Mouse (Mus musculus) embryonic facial prominence, embryonic 12.5 days (tissue): Measurements from ENCODE around the gene Gm20517. TPM values are rescaled to one million over a fixed set of nuclear protein-coding genes. Genes with fewer than 3 reads are reported as not detected.
A peak's percentile ranks its signal among the peaks of the same experiment; 100 is the strongest.

ENCODE experiments used
- ATAC-seq: fragments of 200-750 bp; cut with Nextera tagmentation; 2 replicates; pipeline ENCODE4 v1.8.0; 2017; ENCODE audit not compliant: insufficient number of reproducible peaks, insufficient read depth, low FRiP score, low TSS enrichment
- H3K27ac ChIP-seq: fragments of 300-500 bp; sonication (generic); 2 replicates; pipeline ENCODE4 v1.5.1; 2016; ENCODE audit warnings: mild to moderate bottlenecking
- H3K27me3 ChIP-seq: fragments of 300-500 bp; sonication (generic); 2 replicates; pipeline ENCODE4 v1.6.1; 2016; ENCODE audit warnings: mild to moderate bottlenecking, moderate library complexity
- H3K36me3 ChIP-seq: fragments of 300-500 bp; sonication (generic); 2 replicates; pipeline ENCODE4 v1.6.1; 2016; ENCODE audit warnings: mild to moderate bottlenecking
- H3K4me1 ChIP-seq: fragments of 300-500 bp; sonication (generic); 2 replicates; pipeline ENCODE4 v1.6.1; 2016
- H3K4me2 ChIP-seq: fragments of 300-500 bp; sonication (generic); replicated peaks from 2 replicates; pipeline ENCODE4 v1.6.1; 2016; ENCODE audit warnings: mild to moderate bottlenecking, moderate library complexity
- H3K4me3 ChIP-seq: fragments of 300-500 bp; sonication (generic); 2 replicates; pipeline ENCODE4 v1.5.1; 2016; ENCODE audit warnings: mild to moderate bottlenecking
- H3K9ac ChIP-seq: fragments of 300-500 bp; sonication (generic); 2 replicates; pipeline ENCODE4 v1.6.1; 2016; ENCODE audit warnings: mild to moderate bottlenecking, moderate library complexity
- H3K9me3 ChIP-seq: fragments of 300-500 bp; sonication (generic); 2 replicates; pipeline ENCODE4 v1.6.1; 2016; ENCODE audit warnings: mild to moderate bottlenecking, moderate library complexity
- WGBS: fragments of 180-500 bp; shearing (Covaris S2); methylation state at CpG from one replicate; pipeline ENCODE4 v1.1.7; 2016; 5-methylcytosine and 5-hydroxymethylcytosine counted together
- polyA plus RNA-seq: library from polyadenylated mRNA; unstranded; fragments of >200 nt; fragmentation: Nextera tagmentation; extraction: Ambion mirVana; gene quantifications from 2 replicates; pipeline ENCODE4 v1.2.1, GENCODE M21; 2016

Gm20517 gene
- 1.6 and 2.2 TPM in 2 replicates for polyA plus RNA-seq

DNA sequence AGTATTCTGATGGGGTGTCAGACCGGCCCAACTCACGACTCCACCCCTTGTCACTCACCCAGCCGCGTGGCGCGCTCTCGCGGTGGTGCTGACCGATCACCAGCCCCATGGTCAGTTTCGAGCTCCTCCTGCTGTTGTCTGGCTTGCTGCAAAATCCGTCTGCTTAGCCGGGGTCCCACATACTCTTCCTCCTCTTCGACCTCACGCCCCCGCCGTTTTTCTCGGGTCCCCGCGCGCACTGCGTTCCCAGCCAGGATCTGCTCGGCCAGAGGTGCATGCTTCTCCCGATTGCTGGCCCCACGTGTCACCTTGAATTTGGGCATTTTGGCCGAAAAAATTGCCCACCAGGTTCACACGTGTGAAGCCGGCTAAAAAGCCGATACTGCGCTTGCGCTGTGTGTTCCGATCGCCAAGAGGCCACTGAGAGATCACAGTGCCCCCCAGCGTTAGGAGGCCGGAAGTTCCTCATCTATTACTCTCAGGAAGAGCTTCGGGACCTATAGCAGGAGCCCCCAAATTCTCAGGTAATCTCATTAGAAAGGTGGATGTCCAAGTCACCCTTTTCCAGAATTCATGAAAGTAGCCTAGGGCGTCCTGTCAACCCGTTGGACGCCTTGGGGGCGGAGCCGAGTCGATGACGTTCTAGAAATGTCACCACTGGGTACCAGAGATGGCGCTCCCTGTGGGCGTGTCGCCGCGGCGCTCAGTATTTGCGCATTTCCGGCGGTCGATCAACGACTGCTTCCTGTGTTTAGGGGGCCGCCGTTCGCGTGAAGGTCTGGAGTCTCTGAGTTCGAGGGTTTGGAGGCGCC lies at the start of gene Gm20517, which contains the start of the genes Bysl and Med20:
TSS of gene Gm20517 (plus strand) at position 741 of the 812 bp plus-strand sequence.
TSS of gene Bysl (minus strand) at position 644 of the 812 bp plus-strand sequence.
TSS of gene Med20 (plus strand) at position 734 of the 812 bp plus-strand sequence.
- H3K4me3 ChIP-seq, result peak within 1 kb of the TSS; percentile 78
- peak; percentile 90 for ATAC-seq
- peak within 1 kb of the TSS; percentile 55; the same call in 1 of the 2 replicates for H3K27ac ChIP-seq
- H3K27me3 ChIP-seq, result no peaks in the 10 kb centered on the region
- H3K9ac ChIP-seq, result peak within 1 kb of the TSS; percentile 74
- peaks cover 21% of the 10 kb centered on the region for H3K4me1 ChIP-seq
- peaks cover 36% of the 10 kb centered on the region for H3K36me3 ChIP-seq
- WGBS, result under 1% methylated on average over 59 of the region's 59 CpGs
- peak within 1 kb of the TSS; percentile 65 for H3K4me2 ChIP-seq
- no peaks in the 10 kb centered on the region for H3K9me3 ChIP-seq

DNA sequence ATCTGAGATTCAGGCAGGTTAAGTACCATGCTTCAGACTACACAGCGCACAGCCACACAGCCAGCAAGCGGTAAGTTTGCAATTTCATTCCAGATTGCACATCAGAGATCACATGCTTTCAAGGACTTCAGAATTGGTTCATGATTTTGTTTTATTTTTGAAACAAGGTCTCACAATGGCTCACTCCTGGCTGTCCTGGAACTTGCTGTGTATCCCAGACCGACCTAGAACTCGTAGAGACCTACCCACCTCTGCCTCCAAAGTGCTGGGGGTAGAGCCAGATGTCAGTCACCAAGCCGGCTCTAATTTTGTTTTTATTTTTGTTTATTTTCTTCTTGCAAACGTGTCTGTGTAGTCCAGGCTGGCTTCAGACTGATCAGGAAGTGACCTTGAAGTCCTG lies 48.5 kb upstream of the Gm20517 start:
- no peak overlapping the region for H3K4me2 ChIP-seq
- no peak overlapping the region for H3K27ac ChIP-seq
- H3K9me3 ChIP-seq, result no peaks in the 10 kb centered on the region
- H3K9ac ChIP-seq, result no peak overlapping the region
- no peaks in the 10 kb centered on the region for H3K27me3 ChIP-seq
- H3K4me3 ChIP-seq, result no peak overlapping the region
- 78% methylated on average over 6 of the region's 6 CpGs for WGBS
- no peaks in the 10 kb centered on the region for H3K36me3 ChIP-seq
- H3K4me1 ChIP-seq, result peaks cover 9% of the 10 kb centered on the region; the same call in 1 of the 2 replicates
- ATAC-seq, result no peak

DNA sequence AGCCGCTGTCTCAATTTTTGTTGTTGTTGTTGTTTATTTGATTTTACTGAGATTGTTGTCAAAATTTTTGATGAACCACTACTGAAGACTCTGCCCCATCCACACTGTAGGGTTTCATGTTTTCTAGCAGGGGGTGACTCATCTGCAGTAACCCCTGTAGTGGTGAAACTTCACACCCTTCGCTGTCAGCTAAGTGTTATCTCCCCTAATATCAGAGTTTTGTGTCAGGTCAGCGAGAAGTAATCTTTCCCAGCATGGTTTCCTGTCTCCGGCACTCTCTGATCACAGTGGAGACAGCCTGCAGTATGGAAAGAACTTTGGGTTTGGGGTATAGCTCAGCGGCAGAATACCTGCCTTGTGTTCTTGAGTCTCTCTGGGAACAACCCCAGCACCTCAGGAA lies 46.8 kb upstream of the Gm20517 start:
- H3K27me3 ChIP-seq, result no peaks in the 10 kb centered on the region
- H3K4me3 ChIP-seq, result no peak overlapping the region
- H3K9ac ChIP-seq, result no peak overlapping the region
- WGBS, result 82% methylated on average over 5 of the region's 5 CpGs
- ATAC-seq, result no peak
- no peak overlapping the region for H3K27ac ChIP-seq
- no peaks in the 10 kb centered on the region for H3K36me3 ChIP-seq
- H3K4me1 ChIP-seq, result peaks cover 3% of the 10 kb centered on the region; the same call in 1 of the 2 replicates
- no peak overlapping the region for H3K4me2 ChIP-seq
- no peaks in the 10 kb centered on the region for H3K9me3 ChIP-seq

DNA sequence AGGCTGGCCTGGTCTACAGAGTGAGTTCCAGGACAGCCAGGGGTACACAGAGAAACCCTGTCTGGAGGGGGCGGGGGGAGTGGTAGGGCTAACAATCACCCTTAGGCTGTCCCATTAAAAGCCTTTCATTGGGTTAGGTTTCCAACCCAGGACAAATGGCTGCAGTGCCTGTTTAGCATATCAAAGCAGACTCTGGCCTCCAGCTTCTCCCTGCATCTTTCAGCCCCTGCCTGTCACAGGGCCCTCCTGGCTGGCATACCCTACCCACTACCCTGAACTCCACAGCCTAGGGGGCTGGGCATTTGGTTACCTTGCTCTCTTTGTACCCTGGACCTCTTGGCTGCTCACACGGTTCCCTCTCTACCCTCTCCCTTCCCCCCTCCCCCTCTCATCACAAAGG lies 45.3 kb upstream of the Gm20517 start:
- H3K27me3 ChIP-seq, result no peaks in the 10 kb centered on the region
- no peaks in the 10 kb centered on the region for H3K9me3 ChIP-seq
- H3K36me3 ChIP-seq, result no peaks in the 10 kb centered on the region
- no peak overlapping the region for H3K27ac ChIP-seq
- no peak overlapping the region for H3K4me3 ChIP-seq
- no peaks in the 10 kb centered on the region for H3K4me1 ChIP-seq
- WGBS, result 26% methylated on average over 2 of the region's 2 CpGs
- no peak overlapping the region for H3K9ac ChIP-seq
- no peak overlapping the region for H3K4me2 ChIP-seq
- ATAC-seq, result no peak

DNA sequence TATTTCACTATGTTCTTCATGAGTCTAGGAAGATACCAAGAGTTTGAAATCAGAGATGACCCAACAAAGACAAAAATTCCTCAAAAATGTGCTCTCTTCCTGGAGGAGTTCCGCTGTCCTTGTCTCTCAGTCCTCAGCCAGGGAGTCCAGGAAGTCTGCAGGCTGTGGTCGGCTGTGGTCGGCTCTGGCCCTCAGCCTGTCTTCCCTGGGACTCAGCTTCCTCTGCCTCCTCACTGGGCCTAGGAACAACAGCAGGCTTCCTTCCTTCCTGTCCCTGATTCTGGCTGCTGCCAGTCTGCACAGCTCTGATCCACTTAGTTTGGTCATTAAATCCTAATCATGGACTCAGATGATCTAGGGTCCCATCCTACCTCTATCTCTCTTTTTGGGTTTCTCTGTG lies 44.1 kb upstream of the Gm20517 start:
- H3K4me3 ChIP-seq, result no peak overlapping the region
- no peak overlapping the region for H3K4me2 ChIP-seq
- H3K9ac ChIP-seq, result no peak overlapping the region
- no peaks in the 10 kb centered on the region for H3K27me3 ChIP-seq
- no peaks in the 10 kb centered on the region for H3K36me3 ChIP-seq
- H3K9me3 ChIP-seq, result no peaks in the 10 kb centered on the region
- 66% methylated on average over 3 of the region's 3 CpGs for WGBS
- H3K27ac ChIP-seq, result no peak overlapping the region
- ATAC-seq, result no peak
- peaks cover 9% of the 10 kb centered on the region for H3K4me1 ChIP-seq

DNA sequence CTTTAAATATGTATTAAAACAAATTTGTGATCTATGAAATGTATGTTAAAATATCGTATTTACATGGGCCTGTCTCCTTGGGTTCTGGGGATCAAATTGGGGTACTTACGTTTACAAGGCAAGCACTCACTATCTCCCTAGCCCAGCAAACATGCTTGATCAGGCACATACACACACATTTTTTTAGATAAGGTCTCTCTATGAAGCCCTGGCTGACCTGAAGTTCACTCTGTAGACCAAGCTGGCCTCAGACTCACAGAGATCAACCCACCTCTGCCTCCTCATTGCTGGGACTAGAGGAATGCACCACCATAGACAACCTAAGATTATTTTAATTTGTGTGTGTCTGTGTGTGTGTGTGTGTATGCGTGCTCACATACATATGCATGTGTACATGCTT lies 43.0 kb upstream of the Gm20517 start:
- Histone ChIP-seq H3K9me3 (no peaks in the 10 kb centered on the region), H3K27me3 (no peaks in the 10 kb centered on the region), H3K36me3 (no peaks in the 10 kb centered on the region), H3K27ac (no peak overlapping the region), H3K9ac (no peak overlapping the region), H3K4me1 (peaks cover 11% of the 10 kb centered on the region), H3K4me2 (no peak overlapping the region), H3K4me3 (no peak overlapping the region)
- no peak for ATAC-seq
- WGBS, result 92% methylated on average over 3 of the region's 3 CpGs

DNA sequence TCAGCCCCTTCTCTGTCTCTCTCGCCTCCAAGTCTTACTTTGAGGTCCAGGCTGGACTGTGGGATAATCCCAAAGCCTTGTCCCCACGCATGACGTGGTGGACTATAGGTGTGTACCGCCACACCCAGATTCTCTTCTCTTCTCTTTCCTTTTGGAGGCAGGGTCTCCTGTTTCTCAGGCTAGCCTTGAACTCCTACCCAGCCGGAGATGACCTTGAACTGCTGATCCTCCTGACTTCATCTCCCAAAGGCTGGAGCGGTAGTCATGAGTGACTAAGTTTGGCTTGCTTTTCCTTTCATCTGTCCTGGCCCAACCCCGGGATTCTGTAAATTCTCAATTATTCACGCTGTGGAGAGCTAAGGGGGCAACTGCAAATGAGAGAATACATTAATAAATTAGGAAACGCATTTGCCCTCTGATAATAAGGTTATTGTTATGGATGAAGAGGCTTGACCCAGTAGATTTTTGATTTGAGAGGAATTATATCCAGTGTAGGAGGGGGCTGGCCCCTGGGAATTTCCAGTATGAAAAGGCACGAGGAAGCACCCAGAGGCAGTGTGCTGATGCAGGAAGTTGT lies 42.4 kb upstream of the Gm20517 start:
- no peak for ATAC-seq

DNA sequence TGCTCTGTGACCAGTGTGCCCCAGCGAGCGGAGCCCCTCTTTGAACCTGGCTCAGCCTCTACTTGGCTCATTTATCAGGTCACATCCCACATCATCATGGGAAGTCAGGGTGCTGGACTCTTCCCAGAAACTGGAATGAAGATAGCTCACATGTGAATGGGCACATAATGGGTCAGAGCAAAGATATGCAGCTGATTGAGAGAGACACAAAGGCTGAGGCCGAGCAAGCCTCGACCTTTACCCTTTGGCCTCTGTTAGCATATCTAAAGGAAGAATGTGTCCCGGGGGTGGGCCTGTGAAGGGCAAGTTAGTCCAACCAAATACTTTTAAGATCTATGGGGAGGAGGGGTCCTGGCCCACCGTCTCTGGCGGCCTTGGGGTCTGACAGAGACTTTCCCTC lies 39.8 kb upstream of the Gm20517 start:
- no peak overlapping the region for H3K4me2 ChIP-seq
- peaks cover 11% of the 10 kb centered on the region for H3K4me1 ChIP-seq
- H3K4me3 ChIP-seq, result no peak overlapping the region
- H3K9me3 ChIP-seq, result no peaks in the 10 kb centered on the region
- WGBS, result 30% methylated on average over 7 of the region's 7 CpGs
- no peak for ATAC-seq
- peak overlapping the region; percentile 58; the same call in 1 of the 2 replicates for H3K27ac ChIP-seq
- no peak overlapping the region for H3K9ac ChIP-seq
- no peaks in the 10 kb centered on the region for H3K27me3 ChIP-seq
- no peaks in the 10 kb centered on the region for H3K36me3 ChIP-seq

More for the DNA sequence above, 42.4 kb upstream of the Gm20517 start:
- no peaks in the 10 kb centered on the region for H3K36me3 ChIP-seq
- H3K4me3 ChIP-seq, result no peak overlapping the region
- WGBS, result 74% methylated on average over 10 of the region's 10 CpGs
- no peaks in the 10 kb centered on the region for H3K27me3 ChIP-seq
- H3K9ac ChIP-seq, result no peak overlapping the region
- H3K9me3 ChIP-seq, result no peaks in the 10 kb centered on the region
- H3K27ac ChIP-seq, result no peak overlapping the region
- no peak overlapping the region for H3K4me2 ChIP-seq
- H3K4me1 ChIP-seq, result peaks cover 11% of the 10 kb centered on the region

DNA sequence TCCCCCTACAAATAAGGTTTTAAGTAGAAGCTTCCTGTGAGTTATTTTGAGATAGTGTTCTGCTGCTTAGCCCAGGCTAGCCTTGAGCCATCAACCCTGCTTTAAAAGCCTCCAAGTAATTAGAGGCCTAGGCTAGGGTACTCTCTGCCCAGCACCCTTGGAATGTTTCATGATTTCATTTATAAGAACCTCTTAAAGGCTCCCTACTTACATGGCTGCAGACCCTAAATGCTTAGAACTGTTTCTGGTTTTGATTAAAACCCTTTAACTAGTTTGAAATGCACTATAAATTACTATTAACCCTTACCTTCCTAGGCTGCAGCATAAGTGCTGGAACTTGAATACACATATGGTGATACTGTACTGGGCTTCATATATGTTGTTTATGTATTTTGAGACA lies 39.0 kb upstream of the Gm20517 start:
- H3K4me3 ChIP-seq, result no peak overlapping the region
- H3K27ac ChIP-seq, result peak overlapping the region; percentile 58
- no peaks in the 10 kb centered on the region for H3K36me3 ChIP-seq
- H3K4me2 ChIP-seq, result no peak overlapping the region
- H3K27me3 ChIP-seq, result no peaks in the 10 kb centered on the region
- ATAC-seq, result no peak
- peaks cover 11% of the 10 kb centered on the region for H3K4me1 ChIP-seq
- H3K9me3 ChIP-seq, result no peaks in the 10 kb centered on the region
- H3K9ac ChIP-seq, result no peak overlapping the region

DNA sequence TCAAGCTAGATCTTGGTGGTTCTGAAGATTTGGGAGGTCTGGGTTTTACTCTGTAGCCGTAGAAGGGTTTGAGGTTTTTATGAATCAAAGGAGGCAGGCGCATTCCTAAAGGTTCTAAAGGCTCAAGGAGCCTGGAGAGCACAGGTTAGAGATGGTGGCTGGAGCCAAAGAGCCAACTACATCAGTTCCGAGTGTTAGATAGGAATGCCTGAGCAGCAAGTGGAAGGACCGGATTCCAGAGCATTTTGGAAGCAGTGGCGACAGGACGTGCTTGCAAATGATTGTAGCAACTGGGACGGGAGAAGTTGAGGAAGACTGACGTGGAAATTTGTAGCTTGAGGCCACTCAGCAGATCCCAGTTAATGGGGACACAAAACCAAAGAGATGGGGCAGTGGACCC lies 37.4 kb upstream of the Gm20517 start:
- Histone ChIP-seq H3K36me3 (no peaks in the 10 kb centered on the region), H3K27ac (no peak overlapping the region), H3K9ac (no peak overlapping the region), H3K4me1 (peaks cover 11% of the 10 kb centered on the region), H3K9me3 (no peaks in the 10 kb centered on the region), H3K27me3 (no peaks in the 10 kb centered on the region), H3K4me3 (no peak overlapping the region), H3K4me2 (no peak overlapping the region)
- no peak for ATAC-seq
- WGBS, result 72% methylated on average over 8 of the region's 8 CpGs

DNA sequence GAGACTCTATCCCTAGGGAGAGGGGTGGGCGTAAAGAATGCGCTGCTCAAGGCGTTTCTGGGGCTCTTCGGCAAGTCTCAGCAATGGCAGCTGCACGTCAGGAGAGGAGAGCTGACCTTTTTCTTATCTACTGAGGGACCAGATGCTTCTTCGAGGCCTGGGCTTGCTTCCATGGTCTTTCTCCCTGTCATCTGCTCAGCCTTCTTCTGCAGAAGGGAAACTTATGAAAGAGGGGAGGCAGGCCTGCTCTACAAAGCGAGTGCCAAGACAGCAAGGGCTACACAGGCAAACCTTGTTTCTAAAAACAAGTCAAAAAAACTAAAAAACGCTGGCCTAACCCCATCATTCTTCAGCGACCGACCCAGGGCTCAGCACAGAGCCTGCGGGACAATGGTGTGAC lies 36.6 kb upstream of the Gm20517 start:
- H3K4me1 ChIP-seq, result peaks cover 11% of the 10 kb centered on the region
- no peak overlapping the region for H3K4me2 ChIP-seq
- H3K4me3 ChIP-seq, result no peak overlapping the region
- ATAC-seq, result no peak
- no peaks in the 10 kb centered on the region for H3K9me3 ChIP-seq
- no peaks in the 10 kb centered on the region for H3K36me3 ChIP-seq
- H3K27ac ChIP-seq, result no peak overlapping the region
- no peaks in the 10 kb centered on the region for H3K27me3 ChIP-seq
- peak overlapping the region; percentile 30; the same call in 1 of the 2 replicates for H3K9ac ChIP-seq
- WGBS, result 68% methylated on average over 11 of the region's 11 CpGs

DNA sequence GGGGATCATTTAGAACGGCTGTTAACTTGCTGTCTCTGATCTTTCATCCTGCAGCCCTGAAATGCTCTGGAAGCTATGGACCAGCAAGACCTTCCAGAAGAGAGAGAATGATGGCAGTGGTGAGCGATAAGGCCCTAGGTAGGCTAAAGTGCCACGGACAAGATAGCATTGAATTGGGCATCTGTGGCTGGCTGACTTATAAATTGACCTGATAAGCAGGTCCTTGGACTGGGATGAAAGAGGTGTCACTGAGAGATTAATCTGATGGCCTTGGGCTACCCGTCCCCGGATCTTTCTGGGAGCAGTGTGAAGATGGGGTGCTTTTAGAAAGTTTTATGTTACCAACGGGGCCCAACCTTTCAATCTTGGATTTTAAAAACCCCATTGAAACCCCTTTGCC lies 32.7 kb upstream of the Gm20517 start:
- Histone ChIP-seq H3K27ac (no peak overlapping the region), H3K36me3 (no peaks in the 10 kb centered on the region), H3K27me3 (no peaks in the 10 kb centered on the region), H3K9ac (no peak overlapping the region), H3K4me3 (no peak overlapping the region), H3K9me3 (no peaks in the 10 kb centered on the region), H3K4me2 (no peak overlapping the region), H3K4me1 (no peaks in the 10 kb centered on the region)
- no peak for ATAC-seq
- 84% methylated on average over 6 of the region's 6 CpGs for WGBS
